Mouse (Mus musculus): Measurements from ENCODE around the gene Cts6.
"Not testable (repeated sequence)": the region's sequence is repeated elsewhere in the genome, so short reads cannot be mapped to it uniquely, and the experiment has no call there.

Gene Cts6

DNA sequence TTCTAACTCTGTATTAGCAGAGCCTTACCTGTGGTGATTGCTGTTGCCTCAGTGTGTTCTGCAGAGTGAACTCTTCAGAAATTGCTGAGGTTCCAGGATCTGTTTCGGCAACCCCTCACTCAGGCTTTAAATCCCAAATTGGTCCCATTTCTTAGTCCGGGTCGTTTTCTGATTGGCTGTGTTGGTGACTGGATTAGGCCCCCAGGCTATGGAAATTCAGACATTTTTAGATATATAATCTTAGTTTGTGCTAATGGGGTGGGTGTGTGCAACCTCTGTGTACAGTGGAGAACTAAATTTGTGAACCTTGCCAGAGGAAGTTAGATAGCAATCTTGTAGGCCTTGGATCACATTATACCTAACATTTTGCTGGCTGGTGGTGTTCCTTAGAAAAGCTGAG lies at the start of gene Cts6:
Gene Cts6 (minus strand): TSS at position 101 of the 400 bp plus-strand sequence.
- no peak for DNase-seq

- peak; percentile 48 for DNase-seq
These were observed 38.1 kb upstream of the Cts6 start for GRCm38 (mm10) chr13:61241076-61241947.

DNA sequence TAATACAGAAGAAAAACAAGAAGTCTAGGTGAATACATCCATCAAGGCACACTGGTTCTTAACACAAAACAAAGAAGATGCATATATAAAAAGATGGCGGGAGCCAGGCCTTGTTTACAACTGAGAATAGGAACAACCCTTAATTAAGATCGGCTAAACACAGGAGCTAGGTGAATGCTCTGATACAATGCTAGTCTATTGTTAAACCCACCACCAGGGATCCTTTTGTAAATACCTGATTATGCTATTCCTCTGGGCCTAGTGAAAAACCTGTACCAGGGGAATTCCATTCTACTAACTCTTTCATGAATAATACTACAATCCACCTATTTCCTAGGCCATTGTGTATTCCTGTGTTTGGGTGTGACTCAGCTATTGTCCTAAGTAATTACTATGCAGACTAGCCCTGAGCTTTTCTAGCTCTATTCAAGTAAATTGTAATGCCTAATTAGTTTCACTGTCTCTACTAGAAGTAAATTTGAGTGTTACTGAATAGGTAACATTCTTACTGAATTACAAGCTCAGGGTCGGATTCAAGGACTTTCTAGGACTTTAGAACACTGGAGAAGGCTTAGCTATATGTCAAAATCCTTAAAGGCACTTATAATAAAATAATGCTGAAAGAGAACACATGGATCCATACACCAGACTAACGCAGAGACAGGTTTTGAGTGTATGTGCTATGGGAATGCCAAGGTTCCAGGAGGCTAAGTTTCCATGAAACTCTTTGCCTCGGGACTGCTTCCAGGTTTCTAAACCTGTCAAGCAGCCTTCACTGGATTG lies 17.9 kb downstream of the Cts6 start:
- not testable (repeated sequence) for DNase-seq

GRCm38 (mm10) chr13:61164622-61165021 lies 38.6 kb downstream of the Cts6 start:
- DNase-seq: no peak

DNA sequence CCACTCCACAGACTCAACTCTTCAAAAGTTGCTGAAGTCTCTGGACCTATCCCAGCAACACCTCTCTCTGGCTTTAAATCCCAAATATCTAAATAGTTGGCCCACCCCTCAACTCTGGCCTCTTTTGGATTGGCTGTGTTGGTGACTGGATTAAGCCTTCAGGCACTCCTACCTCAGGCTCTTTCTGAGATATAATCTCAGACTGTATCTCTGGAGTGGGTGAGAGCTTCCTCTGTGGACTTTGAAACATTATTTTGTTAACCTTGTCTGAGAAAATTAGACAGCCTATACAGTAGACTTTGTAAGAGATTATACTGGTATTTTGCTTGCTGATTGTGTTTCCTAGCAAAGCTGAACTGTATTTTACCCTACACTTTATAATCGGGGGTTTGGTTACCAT lies 39.1 kb downstream of the Cts6 start, which contains the start of gene Ctsr:
Gene Ctsr (minus strand): TSS at position 101 of the 400 bp plus-strand sequence.
- DNase-seq: no peak

Measured in embryo, embryonic 11 days (tissue).